Mouse (Mus musculus): ENCODE measurements around the gene Itgal. TPM values are rescaled to one million over a fixed set of nuclear protein-coding genes. Genes with fewer than 3 reads are reported as not detected.
A peak's percentile ranks its signal among the peaks of the same experiment; 100 is the strongest.
"Not testable (repeated sequence)": the region's sequence is repeated elsewhere in the genome, so short reads cannot be mapped to it uniquely, and the experiment has no call there.

Gene Itgal
- total RNA-seq, 1 experiment from 2014 or later = 2.2 TPM

DNA sequence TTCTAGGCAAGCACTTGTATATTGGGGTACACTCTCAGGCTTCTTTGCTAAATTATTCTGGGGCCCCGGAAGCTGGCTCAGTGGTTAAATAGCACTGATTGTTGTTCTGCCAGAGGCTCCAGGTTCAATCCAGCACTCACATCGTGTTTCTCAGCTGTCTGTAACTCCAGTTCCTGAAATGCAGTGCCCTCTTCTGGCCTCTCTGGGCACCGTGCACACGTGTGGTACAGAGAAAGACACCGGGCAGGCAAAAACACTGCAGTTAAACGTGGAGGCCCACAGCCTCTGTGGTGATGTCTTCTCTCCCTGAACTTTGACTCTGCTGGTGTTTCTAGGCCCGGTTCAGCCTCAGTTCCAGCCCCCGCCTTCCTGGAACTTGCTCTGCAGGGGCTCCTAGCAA lies 17.7 kb upstream of the Itgal start:
- DNase-seq = peak; percentile 76

DNA sequence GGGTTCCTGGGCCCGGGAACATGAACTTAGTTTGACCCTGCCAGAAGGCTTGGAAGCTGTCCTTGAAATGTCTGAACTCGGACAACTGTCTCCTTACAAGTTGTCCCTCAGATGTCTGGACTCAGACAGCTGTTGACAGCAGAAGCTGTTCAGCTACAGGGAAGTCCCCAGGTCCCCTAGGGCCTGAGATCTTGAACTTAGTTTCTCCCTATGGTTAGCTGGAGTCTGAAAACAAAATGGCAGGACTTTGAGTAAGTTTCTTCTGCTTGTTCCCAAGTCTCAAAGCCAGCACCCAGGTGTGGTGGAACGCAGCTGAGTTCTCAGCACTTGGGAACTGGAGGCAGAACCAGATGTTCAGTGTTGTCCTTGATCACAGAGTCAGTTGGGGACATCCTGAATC lies 16.0 kb upstream of the Itgal start:
- DNase-seq = no peak

DNA sequence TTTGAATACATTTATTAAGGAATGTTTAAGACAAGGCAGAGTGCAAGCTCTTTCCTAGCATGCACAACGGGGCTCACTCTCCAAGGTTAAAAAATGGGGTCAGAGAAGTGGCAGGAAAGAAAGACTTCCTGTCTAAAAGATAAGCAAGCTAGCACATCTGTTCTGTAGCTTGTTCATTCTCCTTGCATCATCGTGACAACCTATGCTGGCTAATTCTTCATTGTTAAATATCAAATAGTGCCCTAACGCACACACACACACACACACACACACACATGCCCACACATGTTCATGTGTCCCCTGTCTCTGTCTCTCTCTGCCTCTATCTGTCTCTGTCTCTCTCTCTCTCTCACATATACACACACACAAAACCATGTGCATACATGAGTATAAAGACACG lies 14.9 kb upstream of the Itgal start:
- DNase-seq = no peak

DNA sequence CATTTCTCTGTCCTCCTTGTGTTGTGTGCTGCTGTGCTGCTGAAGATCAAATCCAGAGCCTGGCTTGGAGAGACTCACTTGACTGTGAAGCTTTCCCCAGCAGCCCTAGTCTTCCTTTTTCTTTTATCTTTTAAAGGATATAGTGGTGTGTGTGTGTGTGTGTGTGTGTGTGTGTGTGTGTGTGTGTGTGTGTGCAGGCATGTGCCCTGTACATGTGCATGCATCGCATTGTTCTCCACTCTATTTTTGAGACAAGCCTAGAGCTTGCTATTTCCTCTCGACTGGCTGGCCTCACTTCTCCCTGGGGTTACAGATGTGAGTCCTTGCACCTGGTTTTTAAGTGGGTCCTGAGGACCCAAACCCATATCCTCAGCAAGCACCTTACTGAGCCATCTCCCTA lies 13.9 kb upstream of the Itgal start:
- DNase-seq = no peak

DNA sequence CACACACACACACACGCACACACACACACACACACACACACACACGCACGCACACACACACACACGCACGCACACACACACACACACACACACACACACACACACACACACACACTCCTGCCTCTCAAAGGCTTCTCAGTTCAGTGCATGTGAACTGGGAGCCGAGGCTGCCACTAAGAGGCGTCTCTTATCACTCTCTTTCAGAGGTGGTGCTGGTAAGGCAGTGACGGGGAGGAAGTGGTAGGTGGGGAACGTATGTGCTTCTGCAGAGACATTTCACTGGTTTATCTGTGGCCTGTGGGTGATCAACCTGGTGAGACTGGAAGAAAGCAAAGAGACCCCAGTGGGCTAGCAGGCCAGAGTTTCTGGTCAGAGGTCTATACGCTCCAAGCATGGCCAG lies 10.9 kb upstream of the Itgal start:
- no peak for DNase-seq

DNA sequence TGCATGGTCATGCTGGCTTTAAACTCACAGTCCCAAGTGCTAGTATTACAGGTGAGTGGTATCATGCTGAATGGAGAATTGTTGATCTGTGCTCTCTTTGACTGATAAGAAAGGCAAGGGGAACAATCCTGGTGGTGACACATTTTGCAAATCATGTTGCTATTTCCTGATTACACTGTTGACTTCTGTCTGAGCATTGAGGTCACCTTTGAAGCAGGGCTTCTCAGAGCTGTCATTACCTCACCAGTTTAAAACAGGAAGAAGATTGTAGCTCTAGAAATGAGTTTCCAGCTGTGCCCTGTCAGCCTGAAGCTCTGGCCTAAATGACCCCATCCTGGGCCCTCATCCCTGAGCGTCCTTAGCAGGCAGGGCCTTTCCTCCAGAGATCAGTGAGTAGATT lies 8.1 kb upstream of the Itgal start:
- DNase-seq = no peak

DNA sequence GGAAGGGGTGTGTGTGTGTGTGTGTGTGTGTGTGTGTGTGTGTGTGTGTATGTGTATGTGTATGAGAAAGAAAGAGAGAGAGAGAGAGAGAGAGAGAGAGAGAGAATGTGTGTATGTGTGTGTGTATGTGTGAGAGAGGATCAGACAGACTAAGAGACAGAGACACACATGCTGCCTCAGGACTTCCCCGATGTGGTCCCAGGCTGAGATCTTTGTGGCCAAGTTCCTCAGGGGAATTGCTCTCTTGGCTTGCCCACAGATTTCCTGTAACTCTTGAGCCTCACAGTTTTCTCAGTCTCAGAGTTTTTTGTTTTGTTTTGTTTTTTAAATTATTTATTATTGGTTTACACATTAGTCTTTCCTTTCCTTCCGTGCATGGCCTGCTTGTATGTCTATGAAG lies 6.8 kb upstream of the Itgal start:
- no peak for DNase-seq

DNA sequence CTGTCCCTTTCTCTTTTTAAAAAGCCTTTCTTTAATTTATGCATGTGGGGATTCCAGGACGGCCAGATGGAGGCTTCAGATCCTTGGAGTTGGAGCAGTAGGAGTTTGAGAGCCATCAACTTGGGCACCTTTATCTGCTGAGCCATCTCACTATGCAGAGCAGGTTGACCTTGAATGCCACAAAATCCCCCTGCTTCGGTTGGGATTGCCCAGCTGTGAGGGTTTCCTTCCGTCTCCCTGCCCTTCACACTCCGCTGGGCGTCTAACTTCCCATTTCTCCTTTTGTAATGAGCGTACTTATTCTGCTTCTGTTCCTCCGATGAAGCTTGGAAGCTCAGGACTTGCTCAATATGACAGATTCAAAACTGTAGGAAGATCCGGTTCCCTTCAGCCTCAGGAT lies 5.9 kb upstream of the Itgal start:
- DNase-seq = no peak

DNA sequence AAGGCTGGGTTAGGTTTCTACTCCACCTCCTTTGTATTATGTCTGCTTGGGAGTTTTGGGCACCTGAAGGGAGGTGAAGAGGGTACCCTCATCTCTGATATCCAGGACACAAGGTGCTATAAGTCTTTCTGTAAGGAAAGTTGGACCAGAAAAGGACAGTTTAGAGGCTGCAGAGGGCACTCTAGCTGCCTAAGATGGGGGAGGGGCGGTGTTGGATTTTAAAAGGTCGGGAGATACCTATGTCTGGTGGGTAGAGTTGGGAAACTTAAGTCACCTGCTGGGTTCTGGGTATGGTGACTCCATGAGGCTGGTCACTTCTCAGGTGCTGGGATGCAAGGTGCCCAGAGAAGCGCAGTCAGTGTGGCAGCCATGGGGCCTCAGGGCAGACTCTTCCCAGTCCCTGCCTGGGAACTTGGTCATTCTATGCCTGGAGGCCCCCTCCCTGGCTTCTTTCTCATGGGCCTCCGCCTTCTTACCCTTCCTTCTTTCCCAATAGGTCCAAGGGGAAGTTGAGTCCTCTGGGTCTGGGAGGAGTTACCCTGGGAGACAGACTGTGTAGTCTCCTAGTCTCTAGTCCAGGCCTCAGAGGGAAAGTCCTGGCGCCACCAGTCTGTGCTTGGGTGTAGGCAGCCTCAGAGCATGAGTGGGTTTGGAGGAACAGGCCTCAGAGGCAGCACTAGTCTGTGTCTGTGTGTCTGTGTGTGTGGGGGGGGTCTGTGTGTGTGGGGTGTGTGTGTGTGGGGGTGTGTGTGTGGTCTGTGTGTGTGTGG lies 911 bp downstream of the Itgal start:
- DNase-seq = no peak

DNA sequence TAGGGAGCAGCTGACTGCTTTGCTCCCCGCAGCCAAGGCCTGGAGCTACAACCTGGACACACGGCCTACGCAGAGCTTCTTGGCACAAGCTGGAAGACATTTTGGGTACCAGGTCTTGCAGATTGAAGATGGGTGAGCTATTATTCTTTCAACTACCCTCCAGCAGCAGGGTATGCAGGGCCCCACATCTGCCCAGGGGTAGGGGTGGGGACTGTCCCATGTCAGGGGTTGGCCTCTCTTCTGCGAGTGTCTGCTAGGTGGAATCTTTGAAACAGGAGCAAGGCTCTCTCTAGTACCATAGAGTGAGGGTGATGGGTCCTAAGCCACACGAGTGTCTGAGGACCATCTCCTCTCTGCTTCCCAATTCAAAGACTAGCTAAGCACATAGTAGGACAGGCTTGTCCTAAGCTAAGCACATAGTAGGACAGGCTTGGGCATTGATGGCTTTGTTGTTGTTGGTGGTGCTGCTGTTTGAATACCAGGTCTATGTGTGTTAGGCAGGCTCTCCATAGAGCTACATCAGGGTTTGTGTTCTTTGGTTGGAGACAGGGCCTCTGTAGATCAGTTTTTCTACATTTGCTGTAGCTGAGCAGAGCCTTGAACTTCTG lies 1.6 kb downstream of the Itgal start:
- DNase-seq = no peak

DNA sequence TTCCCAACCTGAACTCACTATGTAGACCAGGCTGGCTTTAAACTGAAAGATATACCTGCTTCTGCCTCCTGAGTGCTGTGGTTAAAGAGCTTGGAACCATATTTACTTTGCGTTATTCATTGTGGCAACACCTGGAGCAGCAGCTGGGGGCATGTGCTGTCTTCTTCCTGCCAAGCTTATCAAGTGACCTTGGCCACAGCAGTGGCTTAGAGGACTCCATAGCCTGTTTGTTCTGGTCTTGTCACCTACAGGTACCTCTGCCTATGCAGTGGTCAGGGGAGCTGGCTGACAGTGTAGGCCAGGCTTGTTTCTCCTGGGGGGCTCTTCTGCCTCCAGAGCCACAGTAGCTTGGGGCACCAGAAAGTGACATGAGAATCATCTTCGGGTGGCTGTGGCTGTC lies 12.4 kb downstream of the Itgal start:
- DNase-seq = no peak

DNA sequence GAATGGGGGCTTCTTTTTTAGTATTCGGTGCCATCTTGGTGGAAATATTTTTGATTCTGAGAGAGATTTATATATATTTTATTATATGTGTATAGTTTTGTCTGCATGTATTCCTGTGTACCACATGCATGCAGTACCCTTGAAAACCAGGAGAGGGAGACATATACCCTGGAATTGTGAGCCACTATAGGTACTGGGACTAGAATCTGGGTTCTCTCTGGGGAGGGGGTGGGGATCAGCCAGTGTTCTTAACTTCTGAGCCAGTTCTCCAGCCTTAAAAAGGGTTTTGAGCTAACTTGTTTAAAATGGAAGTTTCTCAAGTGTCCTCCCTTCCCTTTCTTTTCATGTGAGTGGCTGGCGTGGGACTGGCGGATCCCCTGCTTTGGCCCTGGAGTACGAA lies 12.8 kb downstream of the Itgal start:
- peak; percentile 71 for DNase-seq

DNA sequence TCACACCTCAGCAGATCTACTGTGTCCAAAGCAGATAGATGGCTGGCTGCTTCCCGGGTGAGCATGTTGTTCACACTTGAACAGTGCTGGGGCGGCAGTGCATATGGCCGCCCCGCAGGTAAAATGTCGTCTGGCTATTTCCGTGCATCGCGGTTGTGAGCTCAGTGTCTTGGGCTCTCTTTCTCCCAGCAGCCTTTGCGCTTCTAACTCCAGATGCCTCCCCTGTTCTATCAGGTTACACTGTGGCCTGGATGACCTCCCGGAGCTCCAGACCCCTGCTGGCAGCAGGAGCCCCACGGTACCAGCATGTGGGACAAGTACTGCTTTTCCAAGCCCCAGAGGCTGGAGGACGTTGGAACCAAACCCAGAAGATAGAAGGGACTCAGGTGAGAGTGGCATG lies 13.9 kb downstream of the Itgal start:
- no peak for DNase-seq

DNA sequence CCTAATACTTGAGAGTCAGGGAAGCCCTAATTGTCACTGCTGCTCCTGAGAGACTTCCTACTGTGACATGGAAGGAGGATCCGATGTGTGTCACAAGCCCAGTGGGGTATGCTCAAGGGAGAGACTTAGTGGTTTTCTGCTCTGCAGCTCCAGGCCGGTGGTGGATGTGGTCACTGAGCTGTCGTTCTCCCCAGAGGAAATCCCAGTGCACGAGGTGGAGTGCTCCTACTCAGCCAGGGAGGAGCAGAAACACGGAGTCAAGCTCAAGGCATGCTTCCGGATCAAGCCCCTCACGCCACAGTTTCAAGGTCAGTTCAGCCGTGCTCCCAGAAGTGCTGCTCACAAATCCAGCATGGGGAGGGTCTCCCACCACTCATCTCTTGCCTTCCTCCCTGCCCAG lies 17.9 kb downstream of the Itgal start:
- DNase-seq = no peak

DNA sequence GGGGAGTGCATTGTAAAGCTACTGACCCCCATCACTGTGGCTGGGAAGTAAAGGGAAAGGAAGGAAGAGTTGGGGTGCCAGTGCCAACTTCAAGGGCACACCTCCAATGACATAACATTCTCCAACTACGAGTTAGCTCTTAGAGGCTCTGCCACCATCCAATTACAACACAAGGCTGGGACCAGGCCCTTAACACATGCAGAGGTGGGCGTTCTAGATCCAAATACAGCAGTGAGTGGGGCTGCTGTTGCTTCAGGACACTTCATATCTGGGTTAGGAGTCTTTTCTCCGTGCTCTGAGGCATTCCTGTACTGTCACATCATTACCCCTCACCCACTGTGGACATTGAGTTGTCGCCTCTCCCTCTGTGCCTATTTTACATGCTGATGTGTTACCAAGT lies 25.0 kb downstream of the Itgal start:
- DNase-seq = no peak

DNA sequence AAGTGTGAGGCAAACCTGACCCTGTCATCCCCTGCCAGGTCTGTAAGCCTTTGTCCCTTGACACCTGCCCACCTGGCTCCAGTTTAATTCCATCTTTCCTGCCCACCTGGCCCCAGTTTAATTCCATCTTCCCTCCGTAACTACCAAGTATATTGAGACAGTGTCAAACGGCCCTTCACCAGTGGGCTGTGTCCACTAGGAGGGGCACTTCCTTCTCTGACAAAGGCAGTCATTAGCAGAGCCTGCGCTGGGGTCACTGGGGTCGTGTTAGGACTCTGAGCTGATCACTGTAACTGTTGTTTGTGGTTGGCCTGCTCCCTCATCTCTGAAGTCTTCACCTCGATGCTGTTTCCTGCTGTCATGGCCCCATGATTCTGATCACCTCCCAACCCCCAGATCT lies 26.0 kb downstream of the Itgal start:
- peak; percentile 49 for DNase-seq

DNA sequence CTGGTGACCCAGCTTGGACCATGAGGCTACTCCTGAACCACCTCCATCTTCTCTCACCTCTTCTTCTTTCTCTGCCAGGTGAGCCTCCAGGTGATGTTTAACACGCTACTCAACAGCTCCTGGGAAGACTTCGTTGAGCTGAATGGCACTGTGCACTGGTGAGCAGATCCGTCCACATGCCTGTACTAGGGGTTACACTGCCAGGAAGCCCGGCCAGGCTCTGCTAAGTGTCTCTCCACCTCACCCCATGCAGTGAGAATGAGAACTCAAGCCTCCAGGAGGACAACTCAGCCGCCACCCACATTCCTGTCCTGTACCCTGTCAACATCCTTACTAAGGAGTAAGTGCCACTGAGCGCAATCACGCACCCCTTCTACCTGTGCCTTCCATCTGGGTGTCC lies 28.9 kb downstream of the Itgal start:
- DNase-seq = no peak

DNA sequence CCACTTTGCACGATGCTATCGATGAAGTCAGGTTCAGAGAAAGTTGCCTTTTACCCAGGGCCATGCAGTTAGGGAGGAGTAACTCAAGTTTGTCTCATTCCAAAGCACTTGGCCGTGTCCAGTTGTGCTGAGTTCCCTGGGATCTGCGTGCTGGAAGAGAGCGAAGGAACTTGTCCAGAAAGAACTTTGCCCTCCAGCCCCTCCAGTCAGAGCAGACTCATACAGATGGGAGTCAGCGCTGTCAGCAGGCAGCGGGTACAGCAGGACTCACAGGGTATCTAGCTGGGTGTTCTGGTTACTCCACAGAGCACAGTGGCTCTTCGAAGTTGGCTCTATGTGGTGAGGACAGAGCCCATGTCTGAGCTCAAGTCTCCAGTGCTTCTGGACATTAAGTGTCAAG lies 29.5 kb downstream of the Itgal start:
- no peak for DNase-seq

DNA sequence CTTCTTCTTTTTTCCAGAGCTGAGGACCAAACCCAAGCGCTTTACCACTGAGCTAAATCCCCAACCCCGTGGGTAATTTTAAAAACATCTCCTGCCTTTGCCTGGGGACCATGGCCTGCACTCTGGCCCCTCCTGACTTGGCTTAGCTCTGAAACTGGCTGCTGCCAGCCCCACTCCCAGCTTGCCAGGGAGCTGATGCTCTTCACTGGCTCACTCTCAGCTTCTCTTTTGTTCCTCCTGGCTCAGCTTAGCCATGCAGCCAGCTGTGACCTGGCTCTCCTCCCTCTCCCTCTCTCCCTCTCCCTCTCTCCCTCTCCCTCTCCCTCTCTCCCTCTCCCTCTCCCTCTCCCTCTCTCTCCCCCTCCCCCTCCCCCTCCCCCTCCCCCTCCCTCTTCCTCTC lies 30.6 kb downstream of the Itgal start:
- no peak for DNase-seq

DNA sequence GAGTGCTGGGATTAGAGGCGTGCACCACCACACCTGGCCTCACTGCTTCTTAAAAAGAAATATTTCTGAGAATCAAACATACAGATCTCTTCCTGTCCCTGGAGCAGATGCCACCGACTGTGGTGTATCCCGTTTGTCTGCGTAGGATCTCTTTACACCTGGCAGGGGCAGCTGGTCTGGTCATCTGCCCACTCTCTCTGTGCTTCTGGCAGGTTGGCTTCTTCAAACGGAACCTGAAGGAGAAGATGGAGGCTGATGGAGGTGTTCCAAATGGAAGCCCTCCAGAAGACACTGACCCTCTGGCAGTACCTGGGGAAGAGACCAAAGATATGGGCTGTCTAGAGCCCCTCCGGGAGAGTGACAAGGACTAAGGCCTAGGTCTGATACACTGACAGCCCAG lies 37.2 kb downstream of the Itgal start:
- no peak for DNase-seq

DNA sequence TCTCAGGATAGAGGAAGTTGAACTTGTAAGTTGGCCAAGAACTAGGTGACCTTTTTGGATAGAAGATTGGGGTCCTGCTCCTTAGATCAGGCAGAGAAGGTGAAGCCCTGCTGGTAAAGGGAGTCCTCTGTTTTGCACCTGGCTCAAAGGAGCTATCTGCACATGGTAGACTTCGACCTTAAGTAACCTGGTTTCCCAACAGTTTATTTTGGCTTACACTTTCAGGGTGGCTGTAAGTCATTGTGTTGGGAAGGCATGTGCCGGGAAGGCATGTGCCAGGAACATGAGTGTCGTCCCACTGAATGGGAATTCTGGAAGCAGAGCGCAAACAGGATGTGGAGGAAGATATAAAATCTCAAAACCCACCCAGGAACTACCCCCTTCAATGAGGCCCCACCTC lies 39.5 kb downstream of the Itgal start:
- no peak for DNase-seq

DNA sequence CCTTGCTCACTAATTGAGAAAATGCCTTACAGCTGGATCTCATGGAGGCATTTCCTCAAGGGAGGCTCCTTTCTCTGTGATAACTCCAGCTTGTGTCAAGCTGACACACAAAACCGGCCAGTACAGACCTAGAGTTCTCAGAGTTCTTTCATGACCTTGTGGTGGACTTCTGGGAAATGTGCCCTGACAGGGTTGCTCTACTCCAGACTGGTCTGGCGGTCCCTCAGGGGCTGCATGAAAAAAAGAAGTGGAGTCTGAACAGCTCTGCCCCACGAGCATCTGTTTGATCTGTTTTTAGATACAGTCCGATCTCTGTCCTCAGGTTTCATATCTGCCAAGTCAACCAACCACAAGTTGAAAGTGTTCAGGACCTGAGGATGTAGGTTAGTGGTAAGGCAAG lies 41.6 kb downstream of the Itgal start:
- peak; percentile 35 for DNase-seq

DNA sequence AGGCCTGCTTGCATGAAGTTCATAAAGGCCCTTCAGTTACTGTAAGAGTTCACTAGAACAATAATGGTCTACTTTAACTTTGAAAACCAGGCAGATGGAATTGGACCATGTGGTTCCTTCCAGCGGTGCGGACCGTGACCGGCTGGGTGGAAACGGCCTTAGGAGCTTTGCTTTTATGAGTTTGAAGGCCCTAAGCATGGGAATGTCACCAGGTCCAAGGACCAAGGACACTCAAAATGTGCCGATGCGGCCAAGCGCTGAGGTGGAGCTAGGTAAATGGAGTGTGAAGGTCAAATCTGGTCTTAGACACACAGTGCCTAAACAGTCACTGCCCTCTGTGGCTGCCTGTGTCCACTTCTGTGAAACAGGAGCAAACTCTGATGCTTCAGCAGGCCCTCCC lies 45.3 kb downstream of the Itgal start:
- no peak for DNase-seq

DNA sequence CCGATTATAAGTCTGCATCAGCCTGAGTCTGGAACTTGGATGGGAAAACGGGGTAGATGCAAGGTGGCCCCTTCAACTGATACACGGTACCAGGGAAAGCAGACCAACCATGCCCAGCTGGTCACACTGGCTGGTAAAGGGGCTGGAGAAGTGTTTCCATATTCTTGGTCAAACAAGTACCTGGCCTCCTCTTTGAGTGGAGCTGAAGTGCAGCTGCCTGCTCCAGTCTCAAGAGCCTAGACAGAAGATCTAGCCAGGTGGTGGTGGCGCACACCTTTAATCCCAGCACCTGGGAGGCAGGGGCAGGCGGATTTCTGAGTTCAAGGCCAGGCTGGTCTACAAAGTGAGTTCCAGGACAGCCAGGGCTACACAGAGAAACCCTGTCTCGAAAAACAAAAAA lies 45.8 kb downstream of the Itgal start:
- DNase-seq = not testable (repeated sequence)

DNA sequence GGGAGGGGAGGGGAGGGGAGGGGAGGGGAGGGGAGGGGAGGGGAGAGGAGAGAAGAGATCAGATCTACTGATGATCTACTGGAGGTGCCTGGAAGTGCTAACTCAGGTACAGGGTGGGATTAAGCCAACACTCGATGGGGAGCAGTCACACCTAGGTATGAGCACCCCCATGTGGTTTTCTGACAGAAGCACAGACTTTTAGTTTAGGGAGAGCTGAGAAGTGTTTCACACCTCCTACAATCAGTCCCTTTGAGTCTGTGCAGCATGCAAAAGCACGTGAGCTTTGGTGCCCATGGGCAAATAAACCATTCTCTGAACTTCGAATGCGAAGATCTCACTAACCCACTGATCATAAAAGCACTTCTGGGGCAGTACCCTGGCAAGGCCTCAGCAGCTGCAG lies 46.3 kb downstream of the Itgal start:
- DNase-seq = peak; percentile 29
